Mouse (Mus musculus) urinary bladder, postnatal 25 days (tissue): ENCODE data around the gene Aqp6.

ENCODE experiments used
- DNase-seq: peaks from one replicate; pipeline ENCODE4 v3.0.0; 2022; ENCODE audit warnings: low spot score

The Aqp6 gene

DNA sequence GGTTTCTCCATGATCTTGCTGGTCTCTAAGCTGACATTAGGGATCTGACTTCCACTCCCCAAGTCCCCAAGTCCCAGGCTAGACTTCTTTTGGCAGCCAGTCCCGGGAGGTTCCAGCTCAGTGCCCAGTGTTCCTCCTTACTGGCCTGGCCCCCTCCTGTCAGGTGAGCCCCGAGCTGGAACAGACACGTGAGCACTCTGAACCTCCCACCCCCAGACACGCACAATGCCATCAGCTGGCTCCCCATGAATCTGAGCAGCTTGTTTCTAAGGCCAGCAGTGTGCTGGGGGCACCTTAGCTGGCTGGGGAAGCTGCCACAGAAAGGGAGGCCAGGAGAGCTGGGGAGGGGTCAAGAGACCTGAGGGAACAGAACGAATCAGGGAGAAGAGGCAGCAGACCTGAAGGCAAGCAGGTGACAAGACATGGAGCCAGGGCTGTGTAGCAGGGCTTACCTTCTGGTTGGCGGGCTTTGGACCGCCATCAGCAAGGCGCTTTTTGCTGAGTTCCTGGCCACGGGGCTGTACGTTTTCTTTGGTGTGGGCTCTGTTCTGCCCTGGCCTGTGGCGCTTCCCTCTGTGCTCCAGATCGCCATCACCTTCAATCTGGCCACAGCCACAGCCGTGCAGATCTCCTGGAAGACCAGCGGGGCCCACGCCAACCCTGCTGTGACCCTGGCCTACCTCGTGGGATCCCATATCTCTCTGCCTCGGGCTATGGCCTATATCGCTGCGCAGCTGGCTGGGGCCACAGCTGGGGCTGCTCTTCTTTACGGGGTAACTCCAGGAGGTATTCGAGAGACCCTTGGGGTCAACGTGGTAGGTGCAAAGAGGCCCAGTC is at the start of gene Aqp6:
TSS of gene Aqp6 (plus strand) at position 415 of the 837 bp plus-strand sequence.
- DNase-seq, result no peak

DNA sequence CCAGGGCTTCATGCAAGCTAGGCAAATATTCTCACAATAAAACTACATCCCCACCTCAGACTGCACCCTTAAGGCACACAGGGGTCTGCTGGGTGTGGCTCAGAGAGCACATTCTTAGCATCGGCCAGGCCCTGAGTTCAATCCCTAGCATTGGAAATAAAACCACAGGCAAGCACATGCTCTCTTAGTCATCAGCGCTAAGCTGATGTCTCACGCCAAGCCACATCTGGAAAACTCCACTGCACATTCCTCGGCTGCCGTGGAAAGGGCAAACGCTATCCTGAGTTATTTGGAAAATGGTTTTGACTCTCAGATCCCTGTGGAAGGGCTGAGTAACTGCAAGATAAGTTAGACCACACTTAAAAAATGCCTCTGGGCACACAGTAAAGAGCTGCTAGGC is 47.4 kb upstream of the Aqp6 start:
- DNase-seq, result no peak

DNA sequence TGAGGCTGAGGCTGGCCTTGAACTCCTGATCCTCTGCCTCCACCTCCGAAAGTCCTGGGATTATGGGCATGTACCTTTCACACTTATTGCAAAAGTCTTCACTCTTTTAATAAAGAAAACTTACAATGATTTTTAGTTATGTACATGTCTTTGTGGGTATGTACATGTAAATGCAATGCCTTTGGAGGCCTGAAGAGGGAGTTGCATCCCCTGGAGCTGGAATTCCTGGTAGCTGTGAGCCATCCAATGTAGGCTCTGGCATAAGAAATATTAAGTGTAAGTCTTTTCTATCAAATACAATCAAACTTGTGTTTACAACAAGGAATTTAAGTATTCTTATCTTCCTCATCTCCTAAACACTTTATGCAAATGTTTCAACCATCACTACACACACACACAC is 42.3 kb upstream of the Aqp6 start:
- DNase-seq, result no peak

DNA sequence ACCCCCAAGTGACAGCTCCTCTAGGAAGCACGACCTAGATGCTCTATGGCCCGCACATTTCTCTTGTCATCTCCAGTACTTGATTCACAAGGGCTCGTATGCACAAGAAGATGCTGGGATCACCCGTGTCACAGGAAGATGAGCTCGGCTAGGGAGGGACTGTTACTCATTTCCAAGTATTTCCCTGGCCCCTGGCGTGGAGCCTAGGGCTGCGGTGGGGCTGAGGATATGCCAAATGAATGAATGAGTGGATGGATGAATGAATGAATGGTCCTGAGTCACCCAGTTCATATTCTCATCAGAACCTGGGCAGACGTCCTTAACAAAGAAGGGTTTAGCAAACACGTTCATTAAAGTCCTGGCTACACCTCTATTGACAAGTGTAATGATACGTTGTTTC is 41.0 kb upstream of the Aqp6 start:
- DNase-seq, result no peak

DNA sequence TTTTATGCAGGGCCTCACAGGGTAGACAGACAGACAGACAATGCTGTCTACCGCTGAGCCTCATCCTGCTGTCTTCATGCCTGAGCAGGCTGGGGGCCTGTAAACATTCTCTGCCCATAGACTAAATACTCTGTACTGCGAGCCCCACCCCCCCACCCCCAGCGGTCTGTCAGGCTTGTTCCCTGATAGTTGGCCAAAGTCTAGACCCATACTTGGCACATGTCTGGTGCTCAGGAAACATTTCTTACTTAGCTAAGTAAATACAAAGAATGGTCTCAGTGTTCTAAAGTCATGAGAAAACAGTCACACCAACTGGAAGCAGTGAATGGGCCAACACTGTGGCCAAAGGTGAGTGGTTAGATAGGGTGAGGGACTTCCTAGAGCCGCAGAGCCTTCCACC is 33.8 kb upstream of the Aqp6 start:
- no peak for DNase-seq

DNA sequence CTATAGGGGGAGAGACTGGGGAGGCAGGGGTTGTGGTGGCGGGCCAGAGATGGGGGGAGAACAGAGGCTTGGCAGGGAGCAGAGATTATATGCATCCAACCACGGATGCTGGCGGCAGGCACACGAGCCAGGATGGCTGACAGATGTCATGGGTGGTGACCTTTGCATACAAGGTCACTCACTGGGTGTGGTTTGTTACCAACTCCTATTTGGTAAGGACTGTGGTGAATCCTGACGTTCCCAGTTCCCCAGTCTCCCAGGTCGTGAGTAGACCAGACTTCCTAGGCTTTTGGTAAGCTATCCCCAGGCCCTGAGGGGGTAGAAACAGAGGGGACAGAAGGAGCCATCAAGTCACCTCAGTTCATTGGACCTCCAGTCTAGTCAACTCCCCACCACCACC is 32.5 kb upstream of the Aqp6 start:
- DNase-seq, result no peak

DNA sequence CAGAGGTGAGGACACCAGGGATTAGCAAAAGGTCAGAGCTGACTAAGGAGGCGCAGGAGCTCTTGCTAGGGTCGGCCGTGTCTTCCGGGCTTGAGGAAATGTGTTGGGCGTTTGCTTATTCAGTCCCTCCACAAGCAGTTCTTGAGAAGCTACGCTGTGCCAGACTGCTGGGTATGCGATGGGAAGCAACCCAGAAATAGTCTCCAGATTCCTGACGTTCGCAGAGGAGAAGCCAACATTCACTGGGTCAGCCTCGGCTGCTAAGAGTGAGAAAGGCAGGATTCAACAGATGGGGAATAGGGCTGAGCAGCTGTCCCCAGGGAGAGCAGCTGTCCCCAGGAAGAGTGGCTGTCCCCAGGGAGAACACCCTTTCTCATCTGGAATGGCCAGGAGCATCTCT is 32.1 kb upstream of the Aqp6 start:
- DNase-seq, result no peak

DNA sequence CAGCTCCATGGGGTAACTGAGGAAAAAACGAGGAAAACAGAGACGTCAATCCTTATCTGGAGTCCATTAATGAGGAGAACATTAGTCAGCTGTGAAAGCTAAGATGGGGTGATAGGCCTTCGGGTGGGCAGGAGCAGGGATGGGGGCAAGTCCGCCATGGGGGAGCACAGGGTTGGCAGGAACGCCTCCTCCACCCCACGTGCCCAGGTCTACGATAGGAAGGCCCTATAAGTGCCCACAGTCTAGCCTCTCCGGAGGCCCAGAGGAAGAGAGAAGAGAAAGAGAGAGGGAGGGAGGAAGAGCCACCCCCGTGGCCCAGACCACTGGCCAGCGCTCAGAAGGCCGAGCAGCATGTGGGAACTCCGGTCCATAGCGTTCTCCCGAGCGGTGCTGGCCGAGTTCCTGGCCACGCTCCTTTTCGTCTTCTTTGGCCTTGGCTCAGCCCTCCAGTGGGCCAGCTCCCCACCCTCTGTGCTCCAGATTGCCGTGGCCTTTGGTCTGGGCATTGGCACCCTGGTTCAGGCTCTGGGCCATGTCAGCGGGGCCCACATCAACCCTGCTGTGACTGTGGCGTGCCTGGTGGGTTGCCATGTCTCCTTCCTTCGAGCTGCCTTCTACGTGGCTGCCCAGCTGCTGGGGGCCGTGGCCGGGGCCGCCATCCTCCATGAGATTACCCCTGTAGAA is 22.3 kb upstream of the Aqp6 start, which contains the start of gene Aqp2:
TSS of gene Aqp2 (plus strand) at position 254 of the 684 bp plus-strand sequence.
- no peak for DNase-seq

DNA sequence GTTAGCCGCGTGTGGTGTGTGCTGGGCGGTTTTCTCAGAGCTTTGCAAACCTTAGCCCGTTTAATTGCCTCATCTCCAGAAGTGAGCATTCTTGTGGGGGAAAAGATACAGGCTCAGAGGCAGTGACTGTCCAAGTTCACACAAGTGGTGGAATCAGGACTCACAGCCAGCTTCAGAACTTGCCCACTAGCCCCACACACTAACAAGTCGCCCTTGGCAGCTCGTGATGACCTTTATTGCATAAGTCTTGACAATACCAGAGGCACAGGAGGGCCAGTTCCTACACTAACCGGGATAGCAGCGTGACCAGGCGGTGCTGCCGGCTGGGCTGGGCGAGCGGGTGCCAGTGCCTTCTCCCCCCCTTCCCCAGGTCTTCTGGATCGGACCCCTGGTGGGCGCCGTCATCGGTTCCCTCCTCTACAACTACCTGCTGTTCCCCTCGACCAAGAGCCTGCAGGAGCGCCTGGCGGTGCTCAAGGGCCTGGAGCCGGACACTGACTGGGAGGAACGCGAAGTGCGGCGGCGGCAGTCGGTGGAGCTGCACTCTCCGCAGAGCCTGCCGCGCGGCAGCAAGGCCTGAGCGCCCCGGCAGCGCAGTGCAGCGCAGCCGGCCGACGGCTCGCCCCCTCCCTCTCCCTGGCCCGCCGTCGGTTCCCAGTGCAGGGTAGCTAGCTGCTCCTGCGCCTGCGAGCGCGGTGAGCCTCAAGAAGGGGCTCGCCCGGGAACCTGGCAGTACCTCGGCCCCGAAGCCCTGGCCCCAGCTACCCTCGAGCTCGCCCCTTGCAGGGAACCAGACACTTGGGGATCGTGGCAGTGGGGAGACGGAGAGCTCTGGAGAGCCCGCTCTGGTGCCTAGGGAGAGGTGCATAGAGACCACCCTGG is 17.5 kb upstream of the Aqp6 start:
- peak; percentile 29 for DNase-seq

DNA sequence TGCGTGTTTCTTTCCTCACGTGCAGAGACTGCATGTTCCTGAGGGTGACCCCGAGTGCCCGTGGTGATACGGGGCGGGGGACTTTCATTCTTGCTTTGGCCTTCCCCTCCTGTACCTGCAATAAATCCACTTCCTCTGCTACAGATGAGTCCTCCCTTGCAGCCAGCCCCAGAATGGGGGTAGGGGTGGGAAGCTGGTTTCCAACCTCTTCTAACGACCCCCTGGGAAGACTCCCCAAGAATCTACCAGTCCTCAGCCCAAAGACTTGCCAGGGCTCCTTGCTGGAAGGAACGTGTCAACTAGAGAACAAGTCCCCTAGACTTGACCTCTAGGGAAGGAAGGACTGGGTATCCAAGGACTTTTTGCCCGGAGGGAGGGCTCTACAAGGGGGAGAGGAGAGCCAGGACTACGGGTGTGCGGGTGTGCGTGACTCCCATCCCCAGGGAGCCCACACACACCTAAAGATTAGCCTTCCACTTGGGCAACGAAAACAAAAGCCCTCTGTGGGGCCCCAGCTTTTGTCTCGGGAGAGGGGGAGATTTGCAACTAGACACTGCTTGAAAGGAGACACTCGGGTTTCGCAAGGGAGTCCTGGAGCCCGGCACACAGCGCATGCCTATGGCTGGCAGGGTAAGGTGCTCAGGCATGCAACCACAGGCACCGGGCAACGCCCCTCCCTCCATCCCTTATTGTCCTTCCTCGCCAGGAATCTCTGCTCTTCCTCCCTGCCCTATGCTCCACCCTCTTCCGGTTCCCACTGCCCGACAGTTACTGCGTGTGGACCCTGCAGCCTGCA is 16.6 kb upstream of the Aqp6 start:
- peak; percentile 34 for DNase-seq

DNA sequence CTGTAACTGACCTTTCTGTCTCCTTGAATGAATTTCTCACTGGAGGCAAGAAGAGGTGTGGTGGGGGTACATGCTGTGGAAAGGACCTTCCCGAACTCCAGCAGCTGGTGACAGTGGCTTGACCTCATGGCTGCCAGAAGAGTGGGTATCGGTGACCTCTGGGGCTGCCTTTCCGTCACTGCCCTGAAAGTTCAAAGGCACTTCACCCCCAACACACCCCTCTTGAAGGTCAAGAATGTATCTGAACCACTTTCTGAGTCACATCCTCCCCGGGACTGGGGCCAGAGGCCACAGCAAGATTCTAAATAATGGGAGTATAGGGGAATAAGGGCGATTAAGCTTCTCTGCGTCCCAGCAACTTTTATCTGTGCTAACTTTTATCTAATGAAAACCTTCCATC is 15.5 kb upstream of the Aqp6 start:
- DNase-seq, result no peak

DNA sequence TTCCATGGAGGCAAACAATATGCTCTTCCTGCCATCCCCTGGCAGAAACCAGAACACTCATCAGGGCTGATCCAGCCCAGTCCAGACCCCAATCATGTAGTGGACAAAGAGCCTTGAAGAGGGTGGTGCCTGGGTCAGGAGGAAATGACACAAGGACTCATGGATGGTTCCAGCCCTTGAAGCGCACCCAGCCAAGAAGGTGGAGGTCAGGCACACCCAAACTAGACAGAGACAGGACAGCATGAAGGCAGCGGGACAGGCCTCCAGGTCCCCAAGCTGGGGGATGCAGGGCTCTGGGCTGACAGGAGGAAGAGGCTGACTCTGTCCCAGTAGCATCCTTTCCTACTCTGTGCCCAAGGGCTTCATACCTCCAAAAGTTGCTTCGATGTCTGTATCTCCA is 14.7 kb upstream of the Aqp6 start:
- DNase-seq, result no peak

DNA sequence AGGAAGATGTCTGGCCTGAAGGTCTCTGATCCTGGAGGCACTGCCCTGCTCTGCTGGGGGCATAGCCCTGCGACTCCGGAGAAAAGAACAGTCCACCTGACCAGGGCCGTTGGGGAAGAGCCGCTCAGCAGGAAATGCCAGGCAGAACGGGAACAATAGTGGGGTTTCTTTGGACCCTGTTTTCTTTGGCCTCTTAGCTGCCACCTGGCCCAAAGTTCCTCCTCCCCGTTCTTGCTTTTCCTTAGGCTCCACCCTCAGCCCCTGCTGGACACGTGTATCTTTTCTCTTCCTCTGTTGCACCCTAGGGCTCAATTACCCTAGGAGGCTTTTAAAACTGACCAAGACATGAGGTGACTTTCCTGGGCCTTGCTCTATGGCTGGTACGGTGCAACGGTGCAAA is 12.0 kb upstream of the Aqp6 start:
- no peak for DNase-seq

DNA sequence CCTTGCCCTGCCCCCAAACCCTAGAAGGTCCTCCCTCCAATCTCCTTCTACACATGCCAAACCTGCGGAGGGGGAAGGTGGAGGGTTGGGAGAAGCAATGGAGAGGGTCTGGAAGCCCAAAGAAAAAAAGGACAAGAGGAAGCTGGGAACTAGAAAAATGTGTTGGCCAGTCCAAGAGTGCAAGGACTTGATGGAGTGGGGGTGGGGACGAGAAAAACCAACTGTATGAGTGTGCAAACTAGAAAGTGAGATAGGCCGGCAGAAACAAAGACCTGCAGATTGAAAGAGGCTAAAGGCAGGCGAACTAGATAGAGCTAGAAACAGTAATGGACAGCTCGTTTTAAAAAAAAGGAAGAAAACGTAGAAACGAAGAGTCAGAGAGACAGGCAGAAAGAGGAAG is 11.5 kb upstream of the Aqp6 start:
- no peak for DNase-seq

DNA sequence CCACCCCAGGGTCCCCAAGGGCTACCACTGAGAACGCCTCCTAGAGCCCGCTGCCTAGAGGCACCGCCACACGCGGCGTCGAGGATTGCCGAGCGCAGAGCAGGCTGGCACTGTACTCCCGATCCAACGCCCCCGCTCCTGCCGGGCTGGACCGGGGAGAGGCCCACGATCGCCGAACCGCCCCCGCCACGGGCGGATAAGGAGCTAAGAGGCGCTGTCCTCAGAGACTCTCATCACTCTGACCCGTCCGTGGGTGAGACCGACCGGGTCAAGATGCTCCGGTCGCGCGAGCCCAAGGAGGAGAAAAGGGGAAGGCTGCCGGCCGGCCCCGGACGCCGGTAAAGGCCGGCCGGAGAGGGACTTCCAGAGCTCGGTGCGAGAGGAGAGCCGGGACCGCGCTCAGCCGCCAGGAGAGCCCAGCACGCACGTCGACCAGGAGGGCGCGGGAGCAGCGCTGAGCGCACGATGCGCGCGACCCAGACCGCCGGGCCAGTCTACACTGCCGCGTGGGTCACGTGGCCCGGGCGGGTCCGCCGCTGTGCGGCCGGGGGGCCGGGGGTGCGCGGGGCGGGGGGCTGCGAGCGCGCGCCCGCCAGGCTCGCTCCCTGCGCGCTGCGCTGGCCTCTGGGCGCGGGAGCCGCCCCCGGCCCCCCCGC is 10.6 kb upstream of the Aqp6 start, which contains the start of gene Aqp5:
TSS of gene Aqp5 (plus strand) at position 354 of the 656 bp plus-strand sequence.
- DNase-seq, result peak; percentile 15

DNA sequence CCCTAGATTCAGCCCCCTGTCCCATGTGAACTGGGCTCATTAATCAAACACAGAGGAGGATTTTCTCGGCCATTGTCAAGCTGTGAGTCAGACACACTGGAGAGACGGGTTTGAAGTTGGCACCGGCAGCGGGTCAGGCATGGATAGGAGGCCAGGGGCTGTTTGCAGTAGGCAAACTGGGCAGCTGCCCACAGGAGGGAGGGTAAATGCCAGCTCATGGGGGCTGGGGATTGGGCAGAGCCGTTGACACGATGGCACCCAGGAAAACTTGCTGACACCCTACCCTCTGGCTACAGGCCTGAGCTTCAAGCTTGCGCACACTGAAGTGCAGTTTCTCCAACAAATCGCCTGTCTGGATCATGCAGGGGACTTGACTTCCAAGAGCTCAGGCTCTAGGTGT is 9.0 kb upstream of the Aqp6 start:
- DNase-seq, result peak; percentile 34

DNA sequence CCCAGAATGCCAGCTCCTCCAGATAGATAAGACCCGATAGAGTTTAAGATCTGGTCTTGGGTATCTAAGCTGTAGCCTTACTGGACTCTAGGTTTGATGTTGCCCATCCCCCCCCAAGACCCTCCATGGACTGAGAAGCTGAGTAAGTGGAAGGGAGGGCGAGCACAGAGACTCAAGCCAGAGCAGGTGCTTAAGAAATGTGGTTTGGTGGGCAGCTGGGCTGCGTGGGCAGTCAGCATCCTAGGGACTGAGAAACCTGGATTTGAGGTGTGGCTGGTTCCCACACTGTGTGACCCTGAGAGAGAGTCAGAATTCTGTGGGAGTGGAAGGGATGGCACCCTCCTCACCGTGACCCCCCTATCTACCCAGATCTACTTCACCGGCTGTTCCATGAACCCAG is 8.3 kb upstream of the Aqp6 start:
- DNase-seq, result no peak

DNA sequence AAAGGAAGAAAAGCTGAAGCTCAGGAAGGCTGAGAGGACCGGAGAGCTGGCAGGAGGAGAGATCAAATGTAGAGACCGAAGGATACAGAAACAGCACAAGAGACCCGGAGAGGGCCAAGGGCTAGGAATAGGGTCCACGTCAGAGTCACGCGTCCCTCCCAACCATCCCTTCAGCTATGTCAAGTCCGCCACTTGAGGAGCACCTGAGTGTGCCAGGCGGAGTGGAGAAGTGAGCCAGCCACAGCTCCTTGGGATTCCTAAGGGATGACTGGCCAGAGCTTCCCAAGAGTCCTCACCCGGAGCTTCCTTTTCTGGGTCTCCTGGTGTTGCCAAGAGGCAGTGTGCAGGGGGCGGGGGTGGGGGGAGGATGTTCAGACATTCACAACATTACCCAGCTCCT is 6.2 kb upstream of the Aqp6 start:
- DNase-seq, result no peak

DNA sequence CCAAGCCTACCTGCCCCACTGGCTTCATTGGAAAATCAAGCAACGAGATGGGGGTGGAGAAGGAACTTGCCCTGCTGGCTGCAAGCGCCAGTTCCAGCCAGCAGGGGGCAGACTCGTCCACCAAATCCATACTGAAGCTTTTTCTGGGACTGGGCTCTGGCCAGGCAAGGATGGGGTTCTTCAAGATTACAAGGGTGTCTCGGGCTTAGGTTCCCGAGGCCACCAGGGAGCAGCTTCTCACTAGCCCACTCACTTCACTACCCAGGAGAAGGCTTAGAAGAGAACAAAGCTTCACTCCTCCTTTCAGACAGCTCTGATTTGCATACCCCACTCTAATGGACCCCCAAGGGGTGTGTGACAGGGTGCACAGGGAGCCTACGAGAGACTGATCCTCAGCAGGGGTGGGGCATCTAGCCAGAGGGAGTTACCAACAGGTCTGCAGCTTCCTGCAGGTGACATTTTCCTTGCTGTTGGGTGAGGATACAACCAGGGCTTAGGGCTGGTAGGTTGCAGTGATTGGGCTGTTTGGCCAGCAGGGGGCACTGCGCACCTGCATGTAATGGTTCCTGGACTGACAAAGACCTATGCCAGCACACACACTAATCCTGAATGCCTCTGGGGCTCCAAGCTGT is 5.0 kb upstream of the Aqp6 start:
- peak; percentile 78 for DNase-seq

DNA sequence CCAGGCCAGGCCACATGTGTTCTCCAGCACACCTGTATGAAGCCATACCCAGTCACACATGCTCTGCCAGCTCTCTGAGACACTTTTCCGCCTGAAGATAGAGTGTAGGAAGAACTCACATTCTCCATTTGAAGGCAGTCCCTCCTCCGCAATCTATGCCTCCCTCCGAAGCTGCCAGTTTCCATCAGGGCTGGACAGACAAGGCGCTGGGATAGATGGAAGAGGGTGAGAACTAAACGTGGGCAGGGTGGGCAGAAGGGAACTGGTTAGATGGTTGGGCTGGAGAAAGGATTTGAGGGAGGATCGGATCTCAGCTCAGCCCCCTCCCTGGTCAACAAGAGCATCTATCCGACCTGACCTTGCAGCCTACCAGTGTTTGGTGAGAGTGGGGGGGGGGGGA is 4.4 kb upstream of the Aqp6 start:
- DNase-seq, result no peak

DNA sequence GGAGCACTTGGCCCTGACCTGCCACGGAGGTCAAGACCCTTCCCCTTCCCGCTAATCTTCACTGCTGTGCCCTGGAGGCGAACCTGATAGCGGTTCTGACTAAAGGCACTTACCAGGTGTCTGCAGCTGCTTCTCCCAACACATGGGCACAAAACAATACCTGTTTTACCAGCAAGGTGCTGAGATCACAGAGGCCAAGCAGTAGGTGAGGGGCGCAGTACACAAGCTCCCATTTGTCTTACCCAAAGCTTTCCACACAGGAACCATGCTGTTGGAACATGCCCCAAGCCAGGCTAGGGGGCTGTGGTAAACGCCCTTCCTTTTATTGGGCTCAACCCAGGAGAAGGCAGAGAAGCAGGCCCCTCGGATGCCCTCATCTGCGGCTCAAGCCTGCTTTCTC is 3.6 kb upstream of the Aqp6 start:
- no peak for DNase-seq
